In genomic region chr4:13248406-13249005, GRCm38 (mm10) we compare ENCODE assay signal across 9 mouse cellular contexts.
DNase-seq lines count a peak whose midpoint lies in the region; ATAC-seq lines count a peak whose summit lies in the region.
"Had no signal": no experiment of that assay in that cellular context is flagged by ENCODE, and none has a peak within 500 bp of the region (broad histone marks: within the 10 kb centered on the region; RNA-seq: fewer than 3 reads in every experiment).

No protein-coding gene starts in this region.

- no peaks in the 10 kb centered on the region for H3K27me3 ChIP-seq in midbrain, embryonic 14.5 days (ENCODE audit: control insufficient read depth, insufficient read depth, low read length)
- H3K27me3 ChIP-seq in midbrain, embryonic 16.5 days (ENCODE audit: control insufficient read depth, insufficient read depth, low read depth, low read length): no peaks in the 10 kb centered on the region

- WGBS in midbrain, embryonic 14.5 days: 87% methylated on average over 19 of the region's 19 CpGs
- 86% methylated on average over 19 of the region's 19 CpGs for WGBS in midbrain, embryonic 16.5 days

- H3K36me3 ChIP-seq in midbrain, embryonic 14.5 days (ENCODE audit: control insufficient read depth, insufficient read depth, low read length): no peaks in the 10 kb centered on the region
- no peaks in the 10 kb centered on the region for H3K36me3 ChIP-seq in midbrain, embryonic 16.5 days (ENCODE audit: control insufficient read depth, insufficient read depth, low read length)
- H3K36me3 ChIP-seq: G1E had no signal

- no peak overlapping the region for H3K9ac ChIP-seq in midbrain, embryonic 14.5 days (replicated peaks; ENCODE audit: low read length)
- H3K9ac ChIP-seq in midbrain, embryonic 16.5 days (ENCODE audit: low read depth, low read length): no peak overlapping the region

- H3K27ac ChIP-seq in midbrain, embryonic 14.5 days (replicated peaks; ENCODE audit: low read depth, low read length): no peak overlapping the region
- no peak overlapping the region for H3K27ac ChIP-seq in midbrain, embryonic 16.5 days (ENCODE audit: low read length)

- DNase-seq in midbrain, embryonic 14.5 days: peak; percentile 28
- peak; percentile 93 for DNase-seq in cerebellum, adult 9-11 months
- peak; percentile 76 for DNase-seq in layer of hippocampus, adult 9-11 months
- peak; percentile 19 for DNase-seq in right cerebral cortex, postnatal 4 days
- no peak for DNase-seq in heart, adult 11 months
- DNase-seq: thymus, postnatal 14 days had no signal

- ATAC-seq in midbrain, embryonic 14.5 days (ENCODE audit: low FRiP score, low TSS enrichment): no peak
- no peak for ATAC-seq in midbrain, embryonic 16.5 days
- ATAC-seq in granulocyte monocyte progenitor cell, adult 5-6 weeks (replicated peaks; ENCODE audit: poor library complexity, severe bottlenecking): no peak

- H3K9me3 ChIP-seq in midbrain, embryonic 14.5 days (ENCODE audit: control insufficient read depth, low read length): no peaks in the 10 kb centered on the region
- no peaks in the 10 kb centered on the region for H3K9me3 ChIP-seq in midbrain, embryonic 16.5 days (replicated peaks; ENCODE audit: control insufficient read depth, low read length, poor library complexity, severe bottlenecking)
- H3K9me3 ChIP-seq: G1E had no signal

- peaks cover 12% of the 10 kb centered on the region; the same call in 1 of the 2 replicates for H3K4me1 ChIP-seq in midbrain, embryonic 14.5 days (ENCODE audit: control insufficient read depth, insufficient read depth, low read length)
- 0 out of 2 replicates have a peak, but pooled peaks cover 5% of the 10 kb centered on the region for H3K4me1 ChIP-seq in midbrain, embryonic 16.5 days (ENCODE audit: control insufficient read depth, insufficient read depth, low read length)

- no peak overlapping the region for H3K4me2 ChIP-seq in midbrain, embryonic 14.5 days (ENCODE audit: low read length)
- no peak overlapping the region for H3K4me2 ChIP-seq in midbrain, embryonic 16.5 days (ENCODE audit: low read length)

- H3K4me3 ChIP-seq in midbrain, embryonic 14.5 days (replicated peaks; ENCODE audit: low read depth, low read length): no peak overlapping the region
- no peak overlapping the region for H3K4me3 ChIP-seq in midbrain, embryonic 16.5 days (ENCODE audit: low read depth, low read length)
